Mouse (Mus musculus) liver, postnatal 0 days (tissue): ENCODE data around the gene Pfn3. TPM values are rescaled to one million over a fixed set of nuclear protein-coding genes. Genes with fewer than 3 reads are reported as not detected.

Experiments used
- ATAC-seq: fragments of 200-750 bp; cut with Nextera tagmentation; 2 replicates; pipeline ENCODE4 v1.8.0; 2017; ENCODE audit warnings: mild to moderate bottlenecking, moderate library complexity
- DNase-seq: peaks from one replicate; pipeline ENCODE4 v3.0.0-alpha.2; 2016
- H3K27ac ChIP-seq: fragments of 300-500 bp; sonication (generic); 2 replicates; pipeline ENCODE4 v1.5.1; 2014; ENCODE audit warnings: antibody characterized with exemption, moderate library complexity, mild to moderate bottlenecking, low read depth
- H3K27me3 ChIP-seq: fragments of 300-500 bp; sonication (generic); 2 replicates; pipeline ENCODE4 v1.6.1; 2014; ENCODE audit warnings: low read length, control low read depth, mixed read lengths; ENCODE audit not compliant: insufficient read depth
- H3K36me3 ChIP-seq: fragments of 300-500 bp; sonication (generic); replicated peaks from 2 replicates; pipeline ENCODE4 v1.6.1; 2014; ENCODE audit warnings: mild to moderate bottlenecking, control low read depth, low read length, moderate library complexity, mixed read lengths; ENCODE audit not compliant: insufficient read depth
- H3K4me1 ChIP-seq: fragments of 300-500 bp; sonication (generic); 2 replicates; pipeline ENCODE4 v1.6.1; 2014; ENCODE audit warnings: antibody characterized with exemption, mild to moderate bottlenecking, control low read depth; ENCODE audit not compliant: insufficient read depth
- H3K4me2 ChIP-seq: fragments of 300-500 bp; sonication (generic); 2 replicates; pipeline ENCODE4 v1.6.1; 2014; ENCODE audit warnings: low read depth, mild to moderate bottlenecking, low read length, moderate library complexity, mixed read lengths
- H3K4me3 ChIP-seq: fragments of 300-500 bp; sonication (generic); 2 replicates; pipeline ENCODE4 v1.5.1; 2014; ENCODE audit warnings: low read depth, low read length
- H3K9ac ChIP-seq: fragments of 300-500 bp; sonication (generic); replicated peaks from 2 replicates; pipeline ENCODE4 v1.6.1; 2014; ENCODE audit warnings: mild to moderate bottlenecking, moderate library complexity
- H3K9me3 ChIP-seq: fragments of 300-500 bp; sonication (generic); 2 replicates; pipeline ENCODE4 v1.6.1; 2016; ENCODE audit warnings: mild to moderate bottlenecking, control low read depth, low read length, mixed read lengths
- CTCF ChIP-seq: sonication (generic); IDR thresholded peaks from 2 replicates; pipeline ENCODE4 v1.5.1; 2016; ENCODE audit warnings: antibody characterized with exemption, low read depth
- EP300 ChIP-seq: IDR thresholded peaks from 2 replicates; pipeline ENCODE4 v1.6.1; 2016; ENCODE audit warnings: antibody characterized with exemption, low read depth, mild to moderate bottlenecking
- WGBS: fragments of 180-500 bp; shearing (Covaris S2); extraction: QIAGEN DNeasy Blood & Tissue Kit; methylation state at CpG from one replicate; pipeline ENCODE4 v1.1.7; 2014; ENCODE audit not compliant: insufficient replicate concordance; 5-methylcytosine and 5-hydroxymethylcytosine counted together
- polyA plus RNA-seq: library from polyadenylated mRNA; unstranded; fragments of >200 nt; fragmentation: Nextera tagmentation; extraction: Ambion mirVana; gene quantifications from 2 replicates; pipeline ENCODE4 v1.2.1, GENCODE M21; 2015

The Pfn3 gene
- polyA plus RNA-seq, 1 experiment from 2014 or later, result not detected

- Histone ChIP-seq H3K36me3 (no peaks in the 10 kb centered on the region), H3K27ac (peak overlapping the region; percentile 86), H3K4me1 (0 out of 2 replicates have a peak, but pooled peaks cover 4% of the 10 kb centered on the region), H3K9ac (no peak overlapping the region), H3K4me2 (no peak overlapping the region), H3K9me3 (no peaks in the 10 kb centered on the region), H3K4me3 (no peak overlapping the region), H3K27me3 (no peaks in the 10 kb centered on the region)
- 57% methylated on average over 3 of the region's 3 CpGs for WGBS
- peak; percentile 64 for ATAC-seq
- no peak for TF ChIP-seq CTCF
- TF ChIP-seq EP300, result no peak
- DNase-seq, result peak; percentile 50
These were observed 24.4 kb downstream of the Pfn3 start for GRCm38 (mm10) chr13:55390644-55391043.

- H3K4me2 ChIP-seq, result no peak overlapping the region
- H3K4me3 ChIP-seq, result no peak overlapping the region
- H3K36me3 ChIP-seq, result peaks cover 4% of the 10 kb centered on the region
- no peaks in the 10 kb centered on the region for H3K27me3 ChIP-seq
- DNase-seq, result no peak
- no peaks in the 10 kb centered on the region for H3K4me1 ChIP-seq
- TF ChIP-seq EP300, result no peak
- TF ChIP-seq CTCF, result no peak
- no peak overlapping the region for H3K27ac ChIP-seq
- H3K9ac ChIP-seq, result no peak overlapping the region
- no peaks in the 10 kb centered on the region for H3K9me3 ChIP-seq
- ATAC-seq, result no peak
- 75% methylated on average over 3 of the region's 4 CpGs for WGBS
These were observed 33.2 kb downstream of the Pfn3 start for GRCm38 (mm10) chr13:55381790-55382189.

- no peak for TF ChIP-seq CTCF
- TF ChIP-seq EP300, result no peak
- Histone ChIP-seq H3K36me3 (peaks cover 4% of the 10 kb centered on the region; the same call in 1 of the 2 replicates), H3K4me3 (no peak overlapping the region), H3K4me1 (peaks cover 10% of the 10 kb centered on the region), H3K9ac (no peak overlapping the region), H3K27ac (no peak overlapping the region), H3K27me3 (no peaks in the 10 kb centered on the region), H3K9me3 (no peaks in the 10 kb centered on the region), H3K4me2 (no peak overlapping the region)
- DNase-seq, result no peak
- ATAC-seq, result no peak
- WGBS, result 65% methylated on average over 32 of the region's 32 CpGs
These were observed 36.0 kb downstream of the Pfn3 start for GRCm38 (mm10) chr13:55378907-55379580.

- Histone ChIP-seq H3K9me3 (no peaks in the 10 kb centered on the region), H3K9ac (no peak overlapping the region), H3K27me3 (no peaks in the 10 kb centered on the region), H3K4me3 (no peak overlapping the region), H3K36me3 (no peaks in the 10 kb centered on the region; the same call in 1 of the 2 replicates), H3K27ac (no peak overlapping the region), H3K4me1 (peaks cover 30% of the 10 kb centered on the region), H3K4me2 (no peak overlapping the region)
- 60% methylated on average over 2 of the region's 2 CpGs for WGBS
- ATAC-seq, result no peak
- TF ChIP-seq CTCF, result no peak
- no peak for TF ChIP-seq EP300
- DNase-seq, result no peak
These were observed 39.2 kb downstream of the Pfn3 start for GRCm38 (mm10) chr13:55375877-55376276.

GRCm38 (mm10) chr13:55374206-55374924 is 40.7 kb downstream of the Pfn3 start:
- Histone ChIP-seq H3K4me2 (no peak overlapping the region), H3K36me3 (no peaks in the 10 kb centered on the region), H3K4me1 (peaks cover 44% of the 10 kb centered on the region), H3K4me3 (no peak overlapping the region), H3K9me3 (no peaks in the 10 kb centered on the region), H3K27ac (no peak overlapping the region), H3K9ac (no peak overlapping the region), H3K27me3 (no peaks in the 10 kb centered on the region)
- ATAC-seq (no peak), DNase-seq (no peak)
- 71% methylated on average over 6 of the region's 6 CpGs for WGBS
- TF ChIP-seq EP300 (no peak), CTCF (no peak)

GRCm38 (mm10) chr13:55371740-55372139 is 43.3 kb downstream of the Pfn3 start:
- no peak for ATAC-seq
- H3K27me3 ChIP-seq, result no peaks in the 10 kb centered on the region
- TF ChIP-seq EP300, result no peak
- no peak for TF ChIP-seq CTCF
- no peaks in the 10 kb centered on the region for H3K9me3 ChIP-seq
- no peak for DNase-seq
- H3K9ac ChIP-seq, result no peak overlapping the region
- peak overlapping the region; percentile 86 for H3K4me2 ChIP-seq
- no peak overlapping the region for H3K27ac ChIP-seq
- no peak overlapping the region for H3K4me3 ChIP-seq
- 60% methylated on average over 5 of the region's 5 CpGs for WGBS
- no peaks in the 10 kb centered on the region for H3K36me3 ChIP-seq
- H3K4me1 ChIP-seq, result peaks cover 54% of the 10 kb centered on the region
